ENCODE assay signal across 18 mouse cellular contexts in genomic region chr11:120498891-120499290, GRCm38 (mm10). TPM values are rescaled to one million over a fixed set of nuclear protein-coding genes. Genes with fewer than 3 reads are reported as not detected.
"Had no signal": no experiment of that assay in that cellular context is flagged by ENCODE, and none has a peak within 500 bp of the region (broad histone marks: within the 10 kb centered on the region; RNA-seq: fewer than 3 reads in every experiment).

No protein-coding gene starts in this region.

- H3K27me3 ChIP-seq: neural tube, embryonic 15.5 days had no signal

- H3K4me3 ChIP-seq: liver, embryonic 15.5 days; midbrain, embryonic 10.5 days; myocyte; neural tube, embryonic 15.5 days had no signal

- H3K9ac ChIP-seq: liver, embryonic 15.5 days; lung, embryonic 14.5 days; neural tube, embryonic 15.5 days had no signal

- DNase-seq: kidney, adult 2 months; kidney, postnatal 36 days; left cerebral cortex, postnatal 4 days; lung, embryonic 14.5 days; lung, postnatal 10 days; lung, postnatal 4 days; midbrain, embryonic 14.5 days; retina, postnatal 1 day; right cerebral cortex, postnatal 4 days; spleen, adult 18-20 months; thymus, postnatal 4 days had no signal

- H3K9me3 ChIP-seq: liver, embryonic 15.5 days; midbrain, embryonic 10.5 days; neural tube, embryonic 15.5 days had no signal

- H3K4me2 ChIP-seq: liver, embryonic 11.5 days; liver, embryonic 15.5 days; lung, embryonic 14.5 days; neural tube, embryonic 15.5 days had no signal

- H3K27ac ChIP-seq: liver, embryonic 15.5 days; midbrain, embryonic 10.5 days; neural tube, embryonic 15.5 days had no signal

RNA-seq across cellular contexts. Expression of gene Gcgr, which starts 31.6 kb away (rescaled TPM):
- total RNA-seq: layer of hippocampus, adult 18-20 months; megakaryocyte, adult 5-6 weeks had no signal
